8 mouse cellular contexts compared by ENCODE assay signal in genomic region chr10:75872915-75873542, GRCm38 (mm10). TPM values are rescaled to one million over a fixed set of nuclear protein-coding genes. Genes with fewer than 3 reads are reported as not detected.
A peak's percentile ranks its signal among the peaks of the same experiment; 100 is the strongest.
DNase-seq lines count a peak whose midpoint lies in the region; ATAC-seq lines count a peak whose summit lies in the region.

No protein-coding gene starts in this region.

- no peaks in the 10 kb centered on the region for H3K36me3 ChIP-seq in neural tube, embryonic 15.5 days

- H3K9me3 ChIP-seq in neural tube, embryonic 15.5 days (replicated peaks), result no peaks in the 10 kb centered on the region

- no peaks in the 10 kb centered on the region for H3K27me3 ChIP-seq in neural tube, embryonic 15.5 days (replicated peaks)

- ATAC-seq in hematopoietic stem cell, adult 5-6 weeks (replicated peaks in 1 of 2; ENCODE audit: insufficient read depth in 1 of 2, low FRiP score in 2 of 2, low TSS enrichment in 1 of 2, low read depth in 1 of 2, poor library complexity in 2 of 2, severe bottlenecking in 2 of 2), result peak; percentile 69 to 86
- peak; percentile 97 for ATAC-seq in neural tube, embryonic 15.5 days (ENCODE audit: low FRiP score)

- H3K4me1 ChIP-seq in neural tube, embryonic 15.5 days, result peaks cover 15% of the 10 kb centered on the region

- WGBS in neural tube, embryonic 15.5 days, result 1% methylated on average over 11 of the region's 11 CpGs

- peak overlapping the region; percentile 40 for H3K4me3 ChIP-seq in neural tube, embryonic 15.5 days (replicated peaks)

- peak; percentile 98 for DNase-seq in R1 (ENCODE audit: low read depth, low spot score)
- peak; percentile 99 for DNase-seq in cerebellum, adult 9-10 months
- DNase-seq in forelimb bud, embryonic 11.5 days (ENCODE audit: low read depth, low spot score), result peak; percentile 84
- DNase-seq in layer of hippocampus, adult 8-10 months (ENCODE audit: low spot score in 2 of 2), result peak; percentile 86 to 91
- DNase-seq in lung, adult 18-20 months, result peak; percentile 65 to 77
- no peak for DNase-seq in thymus, adult 18-20 months

- H3K27ac ChIP-seq in neural tube, embryonic 15.5 days (replicated peaks), result peak overlapping the region; percentile 86

- H3K4me2 ChIP-seq in neural tube, embryonic 15.5 days, result peak overlapping the region; percentile 63

- H3K9ac ChIP-seq in neural tube, embryonic 15.5 days (replicated peaks), result peak overlapping the region; percentile 48

RNA-seq across cellular contexts. Expression of gene Mif, which starts 13.0 kb away (rescaled TPM):
- total RNA-seq in hematopoietic stem cell, adult 5-6 weeks (2017), result 339 and 626 TPM in 2 replicates
- 100 to 1,000 TPM; 442 to 478 (median 462) TPM for total RNA-seq in layer of hippocampus, adult 8-10 months (2022)
- polyA plus RNA-seq in neural tube, embryonic 15.5 days (2015; fragmentation: Nextera tagmentation; extraction: Ambion mirVana), result 1,840 and 1,880 TPM in 2 replicates

RNA-seq across cellular contexts. Expression of gene Derl3, which starts 20.2 kb away (rescaled TPM):
- total RNA-seq in hematopoietic stem cell, adult 5-6 weeks (2017), result 1.8 and 4.2 TPM in 2 replicates
- total RNA-seq in layer of hippocampus, adult 8-10 months (2022), result 1 to 10 TPM; 1.3 to 6.8 (median 4.4) TPM
- polyA plus RNA-seq in neural tube, embryonic 15.5 days (2015; fragmentation: Nextera tagmentation; extraction: Ambion mirVana), result 1.2 and 1.9 TPM in 2 replicates

RNA-seq across cellular contexts. Expression of gene Gstt2, which starts 35.8 kb away (rescaled TPM):
- total RNA-seq in hematopoietic stem cell, adult 5-6 weeks (2017), result 19.4 and 24.0 TPM in 2 replicates
- total RNA-seq in layer of hippocampus, adult 8-10 months (2022), result 1 to 10 TPM; 5.1 to 6.8 (median 5.7) TPM
- polyA plus RNA-seq in neural tube, embryonic 15.5 days (2015; fragmentation: Nextera tagmentation; extraction: Ambion mirVana), result 6.3 and 16.2 TPM in 2 replicates

RNA-seq across cellular contexts. Expression of gene Smarcb1, which starts 48.4 kb away (rescaled TPM):
- total RNA-seq in hematopoietic stem cell, adult 5-6 weeks (2017), result 68.7 and 101 TPM in 2 replicates
- 10 to 100 TPM; 80.7 to 83.2 (median 82.5) TPM for total RNA-seq in layer of hippocampus, adult 8-10 months (2022)
- polyA plus RNA-seq in neural tube, embryonic 15.5 days (2015; fragmentation: Nextera tagmentation; extraction: Ambion mirVana), result 229 and 243 TPM in 2 replicates

RNA-seq across cellular contexts. Expression of gene Gstt4, which starts 50.7 kb away (rescaled TPM):
- not detected in 2 replicates for total RNA-seq in hematopoietic stem cell, adult 5-6 weeks (2017)
- under 1 TPM in 1 of 4 experiments, not detected in 3; 0.35 TPM for total RNA-seq in layer of hippocampus, adult 8-10 months (2022)
- polyA plus RNA-seq in neural tube, embryonic 15.5 days (2015; fragmentation: Nextera tagmentation; extraction: Ambion mirVana), result not detected in 2 replicates

Comparison
In these comparisons a context has a peak if more than half of its experiments do, and no peak if none do; other contexts are left out.
1. DNase-seq: peak in R1 (single experiment), cerebellum, adult 9-10 months (single experiment), forelimb bud, embryonic 11.5 days (single experiment), layer of hippocampus, adult 8-10 months (2 of 2) and lung, adult 18-20 months (2 of 2); none in thymus, adult 18-20 months (0 of 2).